Mouse (Mus musculus) megakaryocyte, embryonic 14.5 days (primary cell): ENCODE results near the gene Gna13. TPM values are rescaled to one million over a fixed set of nuclear protein-coding genes. Genes with fewer than 3 reads are reported as not detected.

Experiments
- H3K27me3 ChIP-seq: replicated peaks from 2 replicates; pipeline ENCODE3; 2012; ENCODE audit warnings: inconsistent platforms
- H3K36me3 ChIP-seq: replicated peaks from 2 replicates; pipeline ENCODE3; 2012; ENCODE audit warnings: low read length, inconsistent platforms, mixed read lengths
- H3K4me1 ChIP-seq: 2 replicates; pipeline ENCODE4 v1.6.1; 2012; ENCODE audit warnings: inconsistent platforms
- H3K4me3 ChIP-seq: replicated peaks from 2 replicates; pipeline ENCODE3; 2012; ENCODE audit warnings: moderate library complexity, mild to moderate bottlenecking, inconsistent platforms
- H3K9me3 ChIP-seq: 2 replicates; pipeline ENCODE4 v1.6.1; 2012; ENCODE audit warnings: inconsistent platforms
- FLI1 ChIP-seq: IDR thresholded peaks from 2 replicates; pipeline ENCODE4 v1.6.1; 2012; ENCODE audit warnings: low read length, inconsistent platforms, mixed read lengths
- GATA1 ChIP-seq: IDR thresholded peaks from 3 replicates; pipeline ENCODE4 v1.6.1; 2012; ENCODE audit warnings: mixed read lengths, low read length, inconsistent platforms, borderline replicate concordance
- polyA plus RNA-seq: library from polyadenylated mRNA; stranded (reverse); fragments of >175 nt; gene quantifications from 2 replicates; pipeline ENCODE4 v1.2.3, GENCODE M21; 2012; ENCODE audit warnings: low replicate concordance; ENCODE audit not compliant: insufficient read depth

Gna13 gene
- polyA plus RNA-seq, 1 experiment = 60.8 TPM

DNA sequence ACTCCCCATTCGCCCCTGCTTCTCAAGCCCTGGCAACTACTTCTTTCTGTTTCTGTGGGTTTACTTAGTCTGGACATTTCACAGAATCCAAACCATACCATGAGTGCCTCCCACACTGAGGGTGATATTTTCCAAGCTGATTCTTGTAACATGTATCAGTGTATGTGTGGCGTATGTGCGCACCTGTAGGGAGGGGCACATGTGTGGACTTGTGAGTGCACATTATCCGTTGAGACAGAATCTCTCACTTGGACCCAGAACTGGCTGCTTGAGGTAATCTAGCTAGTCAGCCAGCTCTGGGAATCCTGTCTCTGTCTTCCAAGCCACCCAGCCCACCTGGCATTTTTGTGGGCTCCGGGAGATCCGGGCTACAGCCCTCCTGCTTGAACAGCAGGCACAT lies 2.5 kb upstream of the Gna13 start:
- Histone ChIP-seq H3K4me3 (no peak overlapping the region), H3K36me3 (peaks cover 33% of the 10 kb centered on the region), H3K27me3 (no peaks in the 10 kb centered on the region), H3K4me1 (peaks cover 79% of the 10 kb centered on the region), H3K9me3 (no peaks in the 10 kb centered on the region)
- TF ChIP-seq GATA1 = no peak
- no peak for TF ChIP-seq FLI1

DNA sequence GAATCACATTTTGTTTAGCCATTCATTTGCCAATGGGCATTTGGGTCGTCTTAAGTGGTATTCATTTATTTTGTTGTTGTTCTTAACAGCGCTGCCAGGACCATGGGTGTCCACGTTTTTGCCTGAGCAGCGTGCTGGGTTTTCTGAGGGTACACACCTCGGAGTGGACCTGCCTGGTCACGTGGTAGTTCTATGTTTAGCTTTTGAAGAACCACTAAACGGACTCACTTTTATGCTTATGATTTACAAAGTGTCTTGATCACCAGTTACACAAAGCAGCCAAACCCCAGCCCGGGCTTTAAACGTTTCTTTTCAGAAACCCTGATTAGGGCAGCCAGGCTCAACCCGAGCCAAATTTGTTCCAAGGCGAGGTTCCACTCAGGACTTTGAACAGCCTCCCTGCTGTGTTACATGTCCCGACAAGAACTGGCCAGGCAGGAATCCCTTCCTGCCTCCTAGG lies 2.0 kb upstream of the Gna13 start:
- H3K27me3 ChIP-seq = no peaks in the 10 kb centered on the region
- H3K4me3 ChIP-seq = peak overlapping the region; percentile 38
- H3K9me3 ChIP-seq = no peaks in the 10 kb centered on the region
- peaks cover 36% of the 10 kb centered on the region for H3K36me3 ChIP-seq
- TF ChIP-seq GATA1 (no peak), FLI1 (no peak)
- H3K4me1 ChIP-seq = peaks cover 79% of the 10 kb centered on the region

DNA sequence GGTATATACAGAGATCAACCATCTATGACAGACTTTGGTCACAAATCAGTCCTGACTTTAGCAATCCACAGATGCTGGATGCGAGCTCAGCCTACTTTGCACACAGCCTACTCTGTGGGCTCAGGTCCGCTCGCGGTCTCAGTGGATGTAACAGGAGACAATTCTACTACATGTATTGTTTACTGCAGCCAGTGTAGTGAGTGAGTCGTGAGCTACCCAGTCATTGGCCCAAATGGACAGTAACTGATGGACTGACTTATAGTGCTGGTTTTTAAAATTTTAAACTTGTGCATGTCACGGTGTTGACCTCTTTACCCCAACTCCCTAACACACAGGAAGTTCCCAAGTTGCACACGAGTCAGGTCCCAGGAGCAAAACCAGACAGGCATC lies 1.4 kb upstream of the Gna13 start:
- Histone ChIP-seq H3K36me3 (peaks cover 36% of the 10 kb centered on the region), H3K4me3 (peak overlapping the region; percentile 97)

DNA sequence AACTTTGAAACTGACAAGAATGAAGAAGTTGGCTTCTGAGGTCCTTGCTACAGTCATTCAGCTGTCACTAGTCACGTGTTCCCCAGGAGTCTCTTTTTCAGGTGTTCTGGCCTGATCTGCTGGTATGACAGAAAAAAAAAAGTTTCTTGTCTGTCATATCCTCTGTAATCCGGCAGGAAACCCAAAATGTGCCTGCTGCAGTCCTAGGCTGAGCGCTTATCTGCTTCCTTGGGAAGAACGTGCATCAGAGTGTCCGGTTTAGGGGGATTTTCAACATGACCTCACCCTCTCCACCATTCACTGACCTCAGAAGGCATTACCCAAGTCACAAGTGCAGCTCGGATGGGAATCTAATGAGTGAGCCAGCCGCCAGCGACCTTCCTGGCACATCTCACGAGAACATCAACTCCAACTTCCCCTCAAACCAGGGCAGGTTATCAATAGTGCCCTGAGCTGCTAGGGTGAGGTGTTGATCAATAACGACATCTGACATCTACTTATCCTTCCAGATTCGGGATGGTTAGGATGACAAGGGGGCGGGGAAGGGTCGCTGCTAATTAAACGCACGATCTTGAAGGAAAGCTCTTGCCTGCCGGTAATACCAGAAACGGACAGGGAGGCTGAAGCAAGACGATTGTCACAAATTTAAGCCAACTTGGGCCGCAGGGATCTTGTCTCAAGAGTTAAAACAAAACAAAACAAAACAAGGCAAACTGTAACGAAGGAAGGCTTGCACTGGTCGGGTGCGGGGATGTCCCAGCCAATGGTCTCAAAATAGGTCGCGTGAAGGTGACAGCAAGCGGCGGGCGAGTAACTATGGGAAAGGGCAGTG lies 784 bp upstream of the Gna13 start:
- no peaks in the 10 kb centered on the region for H3K9me3 ChIP-seq

More for the DNA sequence above, 1.4 kb upstream of the Gna13 start:
- Histone ChIP-seq H3K27me3 (no peaks in the 10 kb centered on the region), H3K4me1 (peaks cover 79% of the 10 kb centered on the region), H3K9me3 (no peaks in the 10 kb centered on the region)
- TF ChIP-seq FLI1 (no peak), GATA1 (no peak)

DNA sequence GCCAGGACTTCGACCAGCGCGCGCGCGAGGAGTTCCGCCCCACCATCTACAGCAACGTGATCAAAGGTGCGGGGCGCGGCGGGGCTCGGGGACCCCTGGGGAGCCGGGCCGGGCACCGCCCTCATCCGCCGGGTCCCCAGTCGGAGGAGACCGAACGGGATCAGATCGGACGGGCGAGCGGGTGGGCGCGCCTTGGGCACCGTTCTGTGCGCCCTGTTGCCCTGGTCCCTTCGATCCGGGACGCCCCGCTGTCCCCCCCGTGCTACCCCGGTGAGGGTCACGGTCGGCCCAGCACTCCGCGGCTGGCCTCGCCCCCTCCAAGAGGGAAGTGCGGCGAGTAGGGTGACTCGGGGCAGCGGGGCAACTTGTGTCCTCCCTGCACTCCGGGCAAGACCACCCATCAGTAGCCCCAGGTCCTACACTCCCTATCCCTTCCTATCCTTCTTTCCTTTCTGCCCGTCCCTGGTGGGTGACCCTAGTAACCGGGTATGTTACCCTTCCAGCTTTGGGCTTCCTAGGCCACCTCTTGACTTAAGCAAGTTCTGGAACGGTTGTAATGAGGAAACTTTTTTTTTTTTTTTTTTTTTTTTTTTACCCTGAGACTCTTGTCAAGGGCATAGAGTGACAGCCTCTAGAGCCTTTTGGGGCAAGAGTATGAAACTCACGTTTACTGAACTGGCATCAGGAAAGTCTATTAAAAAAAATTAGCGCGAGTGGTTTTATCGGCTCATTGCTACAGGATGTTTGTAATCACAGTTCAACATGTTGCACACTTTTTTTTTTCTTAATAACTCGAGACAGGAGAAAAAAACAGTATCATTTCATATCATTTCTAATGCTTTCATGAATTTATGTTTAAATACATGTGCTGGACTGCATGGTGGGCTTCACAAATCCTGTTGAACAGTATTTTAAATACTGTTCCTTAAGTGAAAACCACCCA lies 831 bp downstream of the Gna13 start:
- H3K4me1 ChIP-seq = peaks cover 79% of the 10 kb centered on the region

More for the DNA sequence above, 784 bp upstream of the Gna13 start:
- peak overlapping the region; percentile 97 for H3K4me3 ChIP-seq
- peaks cover 79% of the 10 kb centered on the region for H3K4me1 ChIP-seq
- TF ChIP-seq FLI1 (no peak), GATA1 (peak; percentile 56; the same call in 1 of the 3 replicates)
- H3K36me3 ChIP-seq = peaks cover 38% of the 10 kb centered on the region
- H3K27me3 ChIP-seq = no peaks in the 10 kb centered on the region

DNA sequence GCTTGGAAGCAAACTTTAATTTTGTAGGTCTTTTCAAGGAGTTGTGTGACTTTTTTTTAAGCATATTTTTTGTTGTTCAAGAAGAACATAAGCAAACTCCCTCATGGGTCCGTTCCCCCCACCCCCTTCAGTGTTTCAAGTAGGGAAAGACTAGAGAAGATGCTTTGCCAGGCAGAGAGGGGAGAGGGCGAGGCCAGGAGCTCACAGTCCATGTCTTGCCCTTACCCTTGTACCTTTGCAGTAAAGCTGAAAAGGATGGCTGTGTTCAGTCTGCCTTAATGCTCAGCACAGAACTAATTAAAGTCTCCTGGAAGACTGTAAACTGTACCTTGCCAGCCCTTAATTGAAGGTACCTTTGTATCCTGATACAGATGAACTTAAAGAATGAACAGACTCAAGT lies 1.7 kb downstream of the Gna13 start:
- Histone ChIP-seq H3K4me1 (peaks cover 79% of the 10 kb centered on the region), H3K27me3 (no peaks in the 10 kb centered on the region), H3K36me3 (peaks cover 61% of the 10 kb centered on the region), H3K4me3 (peak overlapping the region; percentile 97), H3K9me3 (no peaks in the 10 kb centered on the region)
- TF ChIP-seq FLI1 = no peak
- TF ChIP-seq GATA1 = no peak

More for the DNA sequence above, 831 bp downstream of the Gna13 start:
- Histone ChIP-seq H3K9me3 (no peaks in the 10 kb centered on the region), H3K36me3 (peaks cover 52% of the 10 kb centered on the region), H3K4me3 (peak overlapping the region; percentile 97), H3K27me3 (no peaks in the 10 kb centered on the region)
- TF ChIP-seq GATA1 (no peak), FLI1 (no peak)

DNA sequence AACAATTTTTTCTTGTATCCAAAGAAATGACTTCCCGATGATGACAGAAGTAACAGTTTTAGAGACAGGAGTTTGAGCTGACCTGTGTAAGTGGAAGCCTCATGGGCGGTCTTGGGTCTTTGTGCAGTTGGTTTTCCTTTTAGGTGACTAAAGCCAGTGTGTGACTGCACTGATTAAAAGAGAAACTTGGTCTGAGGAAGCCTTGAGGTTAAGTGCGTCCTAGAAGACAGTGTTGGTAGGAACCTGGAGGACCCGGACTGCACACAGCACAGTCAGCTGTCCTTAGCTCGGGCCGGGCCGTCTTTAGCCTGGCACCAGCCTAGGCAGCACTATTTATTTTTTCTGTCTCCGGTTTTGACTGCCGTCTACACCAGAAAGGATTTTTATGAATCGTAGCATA lies 2.2 kb downstream of the Gna13 start:
- Histone ChIP-seq H3K36me3 (peaks cover 66% of the 10 kb centered on the region), H3K4me3 (peak overlapping the region; percentile 97), H3K4me1 (peaks cover 79% of the 10 kb centered on the region), H3K27me3 (no peaks in the 10 kb centered on the region), H3K9me3 (no peaks in the 10 kb centered on the region)
- no peak for TF ChIP-seq GATA1
- no peak for TF ChIP-seq FLI1

DNA sequence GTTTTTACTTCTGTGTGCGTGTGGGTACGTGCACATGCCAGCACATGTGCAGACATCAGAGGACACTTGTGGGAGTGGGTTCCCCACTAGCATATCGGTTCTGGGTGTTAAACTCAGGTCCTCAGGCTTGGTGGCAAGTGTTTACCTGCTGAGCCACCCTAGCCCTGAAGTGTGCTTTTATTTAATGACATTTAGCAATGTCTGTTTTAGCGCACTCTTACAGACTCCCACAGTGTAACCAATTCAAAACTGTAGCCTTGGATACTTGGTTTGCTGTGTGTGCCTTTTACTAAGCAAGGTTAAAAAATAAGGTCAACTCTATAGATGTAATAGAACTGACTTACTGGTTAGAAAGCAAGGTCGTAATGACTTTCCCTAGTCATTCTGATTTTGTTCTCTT lies 3.2 kb downstream of the Gna13 start:
- Histone ChIP-seq H3K4me1 (peaks cover 79% of the 10 kb centered on the region), H3K9me3 (no peaks in the 10 kb centered on the region), H3K27me3 (no peaks in the 10 kb centered on the region), H3K4me3 (peak overlapping the region; percentile 97), H3K36me3 (peaks cover 69% of the 10 kb centered on the region)
- no peak for TF ChIP-seq GATA1
- no peak for TF ChIP-seq FLI1

DNA sequence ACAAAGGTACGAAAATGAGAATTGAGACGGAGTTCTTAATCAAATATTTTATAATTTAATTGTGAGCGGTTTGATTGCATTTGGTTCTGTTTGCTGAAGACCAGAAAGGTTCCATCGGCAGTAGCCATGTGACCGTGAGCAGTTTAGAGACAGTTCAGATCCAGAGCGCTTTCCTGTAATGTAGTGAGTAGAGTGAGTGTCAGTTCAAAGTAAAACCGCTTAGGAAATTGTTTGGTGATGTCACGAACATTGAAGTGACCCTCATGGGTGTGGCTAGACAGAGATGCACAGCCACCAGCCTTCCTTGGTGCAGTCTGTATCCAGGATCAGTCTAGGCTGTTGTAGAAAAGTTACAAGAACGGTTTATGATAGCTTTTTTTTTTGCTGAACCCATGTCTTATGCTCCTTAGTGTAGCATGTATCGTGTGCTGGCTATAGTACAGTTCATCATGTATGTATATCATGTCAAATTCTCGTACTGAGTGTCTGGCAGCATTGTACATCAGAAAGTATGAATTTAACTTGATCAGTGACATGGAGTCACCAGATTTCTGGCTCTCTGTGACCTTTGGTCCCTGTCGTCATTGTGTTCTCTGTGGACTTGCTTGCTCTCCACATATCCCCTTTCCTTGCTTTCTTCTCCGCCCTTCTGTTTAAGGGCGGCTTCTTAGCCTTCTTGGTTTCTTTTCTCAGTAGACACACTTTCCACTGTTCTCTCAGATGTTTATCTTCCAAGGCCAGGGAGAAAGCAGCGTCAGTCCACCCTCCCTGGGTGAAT lies 4.4 kb downstream of the Gna13 start:
- Histone ChIP-seq H3K9me3 (no peaks in the 10 kb centered on the region), H3K36me3 (peaks cover 78% of the 10 kb centered on the region), H3K4me3 (peak overlapping the region; percentile 80), H3K4me1 (peaks cover 79% of the 10 kb centered on the region), H3K27me3 (no peaks in the 10 kb centered on the region)
- TF ChIP-seq FLI1 (no peak), GATA1 (no peak)
